In genomic region chrX:136959688-136960087, GRCm38 (mm10) we compare ENCODE assay signal across 8 mouse cellular contexts. TPM values are rescaled to one million over a fixed set of nuclear protein-coding genes. Genes with fewer than 3 reads are reported as not detected.
DNase-seq lines count a peak whose midpoint lies in the region; ATAC-seq lines count a peak whose summit lies in the region.
"Had no signal": no experiment of that assay in that cellular context is flagged by ENCODE, and none has a peak within 500 bp of the region (broad histone marks: within the 10 kb centered on the region; RNA-seq: fewer than 3 reads in every experiment).

No protein-coding gene starts in this region.

- no peaks in the 10 kb centered on the region for H3K27me3 ChIP-seq in kidney, embryonic 16.5 days (ENCODE audit: insufficient read depth, low read length)
- H3K27me3 ChIP-seq: limb, embryonic 13.5 days had no signal

- no peak overlapping the region for H3K4me3 ChIP-seq in kidney, embryonic 16.5 days (ENCODE audit: low read length)
- H3K4me3 ChIP-seq: limb, embryonic 13.5 days had no signal

- H3K9ac ChIP-seq in kidney, embryonic 16.5 days (replicated peaks; ENCODE audit: low read length), result no peak overlapping the region
- H3K9ac ChIP-seq: limb, embryonic 13.5 days had no signal

- H3K9me3 ChIP-seq in kidney, embryonic 16.5 days (ENCODE audit: low read length), result no peaks in the 10 kb centered on the region
- H3K9me3 ChIP-seq: limb, embryonic 13.5 days had no signal

- no peak overlapping the region for H3K27ac ChIP-seq in kidney, embryonic 16.5 days (ENCODE audit: low read length)
- H3K27ac ChIP-seq: limb, embryonic 13.5 days had no signal

- no peaks in the 10 kb centered on the region for H3K36me3 ChIP-seq in kidney, embryonic 16.5 days (ENCODE audit: insufficient read depth, low read length)
- H3K36me3 ChIP-seq: limb, embryonic 13.5 days had no signal

- WGBS in kidney, embryonic 16.5 days, result 33% methylated on average over 2 of the region's 2 CpGs

- DNase-seq in kidney, postnatal 10 days, result peak; percentile 23
- DNase-seq in A20 (ENCODE audit: low read depth, low spot score), result peak; percentile 32
- DNase-seq in CD4-positive, CD25-positive, alpha-beta regulatory T cell, adult 2 months (ENCODE audit: low read depth, low spot score), result peak; percentile 32
- DNase-seq in embryo, embryonic 10.5 days (ENCODE audit: low spot score), result peak; percentile 12
- no peak for DNase-seq in testis, postnatal 10 days (ENCODE audit: low spot score)
- DNase-seq in ovary, postnatal 36 days (ENCODE audit: low spot score), result no peak

- ATAC-seq in kidney, embryonic 16.5 days (ENCODE audit: low FRiP score, low TSS enrichment), result no peak

- H3K4me2 ChIP-seq in kidney, embryonic 16.5 days (replicated peaks; ENCODE audit: low read depth, low read length), result no peak overlapping the region
- H3K4me2 ChIP-seq: limb, embryonic 13.5 days had no signal

- no peaks in the 10 kb centered on the region for H3K4me1 ChIP-seq in kidney, embryonic 16.5 days (ENCODE audit: insufficient read depth, low read length)
- H3K4me1 ChIP-seq: limb, embryonic 13.5 days had no signal

RNA-seq across cellular contexts. Expression of gene Tmsb15b2, which starts 15.6 kb away (rescaled TPM):
- polyA plus RNA-seq in kidney, embryonic 16.5 days (2015; fragmentation: Nextera tagmentation; extraction: Ambion mirVana), result 28.5 and 33.2 TPM in 2 replicates

RNA-seq across cellular contexts. Expression of gene Tmsb15l, which starts 17.0 kb away (rescaled TPM):
- polyA plus RNA-seq in kidney, embryonic 16.5 days (2015; fragmentation: Nextera tagmentation; extraction: Ambion mirVana), result 4.7 and 6.6 TPM in 2 replicates

RNA-seq across cellular contexts. Expression of gene Tmsb15b1, which starts 17.0 kb away (rescaled TPM):
- polyA plus RNA-seq in kidney, embryonic 16.5 days (2015; fragmentation: Nextera tagmentation; extraction: Ambion mirVana), result 21.3 and 23.7 TPM in 2 replicates

RNA-seq across cellular contexts. Expression of gene H2bfm, which starts 32.6 kb away (rescaled TPM):
- not detected in 2 replicates for polyA plus RNA-seq in kidney, embryonic 16.5 days (2015; fragmentation: Nextera tagmentation; extraction: Ambion mirVana)
- polyA plus RNA-seq: limb, embryonic 13.5 days had no signal

RNA-seq across cellular contexts. Expression of gene Zcchc18, which starts 33.3 kb away (rescaled TPM):
- 26.1 and 30.8 TPM in 2 replicates for polyA plus RNA-seq in kidney, embryonic 16.5 days (2015; fragmentation: Nextera tagmentation; extraction: Ambion mirVana)

Comparison
In these comparisons a context has a peak if more than half of its experiments do, and no peak if none do; other contexts are left out.
1. DNase-seq: peak in kidney, postnatal 10 days (single experiment), A20 (single experiment), CD4-positive, CD25-positive, alpha-beta regulatory T cell, adult 2 months (single experiment) and embryo, embryonic 10.5 days (single experiment); none in testis, postnatal 10 days (single experiment) and ovary, postnatal 36 days (single experiment).